Mouse (Mus musculus) forebrain, embryonic 12.5 days (tissue): ENCODE results near the gene Trmt11. TPM values are rescaled to one million over a fixed set of nuclear protein-coding genes. Genes with fewer than 3 reads are reported as not detected.

Experiments
- ATAC-seq: fragments of 200-750 bp; cut with Nextera tagmentation; 2 replicates; pipeline ENCODE4 v1.8.0; 2017; ENCODE audit warnings: moderate TSS enrichment; ENCODE audit not compliant: low FRiP score
- H3K27ac ChIP-seq: fragments of 300-500 bp; sonication (generic); 2 replicates; pipeline ENCODE4 v1.5.1; 2016; ENCODE audit warnings: mild to moderate bottlenecking
- H3K27me3 ChIP-seq: fragments of 300-500 bp; sonication (generic); 2 replicates; pipeline ENCODE4 v1.6.1; 2016; ENCODE audit warnings: mild to moderate bottlenecking
- H3K36me3 ChIP-seq: fragments of 300-500 bp; sonication (generic); replicated peaks from 2 replicates; pipeline ENCODE4 v1.6.1; 2016; ENCODE audit warnings: mild to moderate bottlenecking
- H3K4me1 ChIP-seq: fragments of 300-500 bp; sonication (generic); 2 replicates; pipeline ENCODE4 v1.6.1; 2016
- H3K4me2 ChIP-seq: fragments of 300-500 bp; sonication (generic); 2 replicates; pipeline ENCODE4 v1.6.1; 2016; ENCODE audit warnings: mild to moderate bottlenecking, moderate library complexity
- H3K4me3 ChIP-seq: fragments of 300-500 bp; sonication (generic); replicated peaks from 2 replicates; pipeline ENCODE4 v1.5.1; 2016; ENCODE audit warnings: mild to moderate bottlenecking
- H3K9ac ChIP-seq: fragments of 300-500 bp; sonication (generic); 2 replicates; pipeline ENCODE4 v1.6.1; 2016; ENCODE audit warnings: mild to moderate bottlenecking
- H3K9me3 ChIP-seq: fragments of 300-500 bp; sonication (generic); 2 replicates; pipeline ENCODE4 v1.6.1; 2016
- WGBS: fragments of 180-500 bp; shearing (Covaris S2); methylation state at CpG from one replicate; pipeline ENCODE4 v1.1.7; 2016; 5-methylcytosine and 5-hydroxymethylcytosine counted together
- polyA plus RNA-seq: library from polyadenylated mRNA; unstranded; fragments of >200 nt; fragmentation: Nextera tagmentation; extraction: Ambion mirVana; gene quantifications from 2 replicates; pipeline ENCODE4 v1.2.1, GENCODE M21; 2016

Gene Trmt11
- polyA plus RNA-seq, 1 experiment from 2014 or later, result 32.5 TPM

GRCm38 (mm10) chr10:30618091-30618917 lies 17.8 kb upstream of the Trmt11 start:
- 2% methylated on average over 49 of the region's 49 CpGs for WGBS
- peaks cover 6% of the 10 kb centered on the region; the same call in 1 of the 2 replicates for H3K4me1 ChIP-seq
- H3K27ac ChIP-seq, result peak overlapping the region; percentile 87
- no peaks in the 10 kb centered on the region for H3K36me3 ChIP-seq
- peak overlapping the region; percentile 69 for H3K4me3 ChIP-seq
- H3K9me3 ChIP-seq, result no peaks in the 10 kb centered on the region
- ATAC-seq, result peak; percentile 100
- H3K9ac ChIP-seq, result peak overlapping the region; percentile 71
- H3K4me2 ChIP-seq, result peak overlapping the region; percentile 66
- H3K27me3 ChIP-seq, result no peaks in the 10 kb centered on the region

GRCm38 (mm10) chr10:30613039-30613438 lies 12.5 kb upstream of the Trmt11 start:
- H3K4me2 ChIP-seq, result no peak overlapping the region
- H3K27ac ChIP-seq, result no peak overlapping the region
- ATAC-seq, result no peak
- no peak overlapping the region for H3K9ac ChIP-seq
- peaks cover 4% of the 10 kb centered on the region; the same call in 1 of the 2 replicates for H3K4me1 ChIP-seq
- H3K4me3 ChIP-seq, result no peak overlapping the region
- H3K27me3 ChIP-seq, result no peaks in the 10 kb centered on the region
- WGBS, result 88% methylated on average over 4 of the region's 4 CpGs
- H3K9me3 ChIP-seq, result no peaks in the 10 kb centered on the region
- no peaks in the 10 kb centered on the region for H3K36me3 ChIP-seq

GRCm38 (mm10) chr10:30609614-30610013 lies 9.1 kb upstream of the Trmt11 start:
- Histone ChIP-seq H3K4me3 (no peak overlapping the region), H3K9ac (no peak overlapping the region), H3K36me3 (no peaks in the 10 kb centered on the region), H3K9me3 (no peaks in the 10 kb centered on the region), H3K27ac (no peak overlapping the region), H3K4me2 (no peak overlapping the region), H3K27me3 (no peaks in the 10 kb centered on the region), H3K4me1 (no peaks in the 10 kb centered on the region)
- ATAC-seq, result no peak

- H3K27ac ChIP-seq, result no peak overlapping the region
- H3K27me3 ChIP-seq, result no peaks in the 10 kb centered on the region
- H3K4me1 ChIP-seq, result no peaks in the 10 kb centered on the region
- H3K4me2 ChIP-seq, result no peak overlapping the region
- no peaks in the 10 kb centered on the region for H3K9me3 ChIP-seq
- no peaks in the 10 kb centered on the region for H3K36me3 ChIP-seq
- H3K4me3 ChIP-seq, result no peak overlapping the region
- 71% methylated on average over 2 of the region's 2 CpGs for WGBS
- H3K9ac ChIP-seq, result no peak overlapping the region
- no peak for ATAC-seq
Measured at GRCm38 (mm10) chr10:30608109-30608508, 7.6 kb upstream of the Trmt11 start.

GRCm38 (mm10) chr10:30600094-30600534 lies 435 bp downstream of the Trmt11 start:
- Histone ChIP-seq H3K9ac (peak overlapping the region; percentile 87), H3K36me3 (peaks cover 17% of the 10 kb centered on the region), H3K4me3 (peak overlapping the region; percentile 77), H3K4me1 (peaks cover 14% of the 10 kb centered on the region), H3K27me3 (no peaks in the 10 kb centered on the region), H3K27ac (peak overlapping the region; percentile 83), H3K9me3 (no peaks in the 10 kb centered on the region), H3K4me2 (peak overlapping the region; percentile 73)
- whole genome bisulfite sequencing, result under 1% methylated on average over 27 of the region's 27 CpGs
- ATAC-seq, result peak; percentile 86

GRCm38 (mm10) chr10:30587037-30587436 lies 13.5 kb downstream of the Trmt11 start:
- Histone ChIP-seq H3K9ac (no peak overlapping the region), H3K4me3 (no peak overlapping the region), H3K36me3 (peaks cover 45% of the 10 kb centered on the region), H3K4me1 (no peaks in the 10 kb centered on the region), H3K4me2 (no peak overlapping the region), H3K27me3 (no peaks in the 10 kb centered on the region), H3K27ac (no peak overlapping the region), H3K9me3 (no peaks in the 10 kb centered on the region)
- ATAC-seq, result peak; percentile 55; the same call in 1 of the 2 replicates
- 76% methylated on average over 5 of the region's 5 CpGs for WGBS

GRCm38 (mm10) chr10:30585691-30586090 lies 14.9 kb downstream of the Trmt11 start:
- ATAC-seq, result no peak
- Histone ChIP-seq H3K27ac (no peak overlapping the region), H3K4me2 (no peak overlapping the region)

GRCm38 (mm10) chr10:30577670-30578280 lies 22.8 kb downstream of the Trmt11 start:
- Histone ChIP-seq H3K4me2 (no peak overlapping the region), H3K36me3 (peaks cover 14% of the 10 kb centered on the region), H3K4me1 (no peaks in the 10 kb centered on the region), H3K27me3 (no peaks in the 10 kb centered on the region), H3K4me3 (no peak overlapping the region), H3K27ac (no peak overlapping the region), H3K9ac (no peak overlapping the region), H3K9me3 (no peaks in the 10 kb centered on the region)
- no peak for ATAC-seq
- 91% methylated on average over 5 of the region's 5 CpGs for whole genome bisulfite sequencing

More at GRCm38 (mm10) chr10:30585691-30586090, 14.9 kb downstream of the Trmt11 start:
- H3K27me3 ChIP-seq, result no peaks in the 10 kb centered on the region
- 95% methylated on average over 1 of the region's 1 CpGs for WGBS
- H3K4me1 ChIP-seq, result no peaks in the 10 kb centered on the region
- H3K36me3 ChIP-seq, result peaks cover 45% of the 10 kb centered on the region
- H3K4me3 ChIP-seq, result no peak overlapping the region
- H3K9me3 ChIP-seq, result no peaks in the 10 kb centered on the region
- H3K9ac ChIP-seq, result no peak overlapping the region

- Histone ChIP-seq H3K4me3 (no peak overlapping the region), H3K9ac (no peak overlapping the region), H3K36me3 (peaks cover 32% of the 10 kb centered on the region), H3K27me3 (no peaks in the 10 kb centered on the region), H3K4me1 (no peaks in the 10 kb centered on the region), H3K27ac (no peak overlapping the region), H3K9me3 (no peaks in the 10 kb centered on the region), H3K4me2 (no peak overlapping the region)
- ATAC-seq, result no peak
Measured at GRCm38 (mm10) chr10:30566364-30566763, 34.2 kb downstream of the Trmt11 start.

- peaks cover 43% of the 10 kb centered on the region for H3K36me3 ChIP-seq
- H3K4me1 ChIP-seq, result no peaks in the 10 kb centered on the region
- no peaks in the 10 kb centered on the region for H3K9me3 ChIP-seq
- no peak overlapping the region for H3K4me2 ChIP-seq
- no peak overlapping the region for H3K9ac ChIP-seq
- H3K27ac ChIP-seq, result no peak overlapping the region
- ATAC-seq, result no peak
- no peaks in the 10 kb centered on the region for H3K27me3 ChIP-seq
- 92% methylated on average over 3 of the region's 3 CpGs for WGBS
- H3K4me3 ChIP-seq, result no peak overlapping the region
Measured at GRCm38 (mm10) chr10:30564651-30565050, 35.9 kb downstream of the Trmt11 start.

GRCm38 (mm10) chr10:30555686-30556578 lies 44.6 kb downstream of the Trmt11 start:
- Histone ChIP-seq H3K27me3 (no peaks in the 10 kb centered on the region), H3K9me3 (no peaks in the 10 kb centered on the region), H3K27ac (no peak overlapping the region), H3K36me3 (peaks cover 44% of the 10 kb centered on the region), H3K9ac (no peak overlapping the region), H3K4me2 (no peak overlapping the region), H3K4me3 (no peak overlapping the region), H3K4me1 (no peaks in the 10 kb centered on the region)
- ATAC-seq, result no peak
- WGBS, result 93% methylated on average over 11 of the region's 11 CpGs

GRCm38 (mm10) chr10:30552377-30552776 lies 48.2 kb downstream of the Trmt11 start:
- ATAC-seq, result no peak
- Histone ChIP-seq H3K27me3 (no peaks in the 10 kb centered on the region), H3K9ac (no peak overlapping the region), H3K36me3 (peaks cover 35% of the 10 kb centered on the region), H3K4me3 (no peak overlapping the region), H3K4me1 (no peaks in the 10 kb centered on the region), H3K9me3 (no peaks in the 10 kb centered on the region), H3K27ac (no peak overlapping the region), H3K4me2 (no peak overlapping the region)
- 100% methylated on average over 1 of the region's 1 CpGs for whole genome bisulfite sequencing
